In the genomic region with DNA sequence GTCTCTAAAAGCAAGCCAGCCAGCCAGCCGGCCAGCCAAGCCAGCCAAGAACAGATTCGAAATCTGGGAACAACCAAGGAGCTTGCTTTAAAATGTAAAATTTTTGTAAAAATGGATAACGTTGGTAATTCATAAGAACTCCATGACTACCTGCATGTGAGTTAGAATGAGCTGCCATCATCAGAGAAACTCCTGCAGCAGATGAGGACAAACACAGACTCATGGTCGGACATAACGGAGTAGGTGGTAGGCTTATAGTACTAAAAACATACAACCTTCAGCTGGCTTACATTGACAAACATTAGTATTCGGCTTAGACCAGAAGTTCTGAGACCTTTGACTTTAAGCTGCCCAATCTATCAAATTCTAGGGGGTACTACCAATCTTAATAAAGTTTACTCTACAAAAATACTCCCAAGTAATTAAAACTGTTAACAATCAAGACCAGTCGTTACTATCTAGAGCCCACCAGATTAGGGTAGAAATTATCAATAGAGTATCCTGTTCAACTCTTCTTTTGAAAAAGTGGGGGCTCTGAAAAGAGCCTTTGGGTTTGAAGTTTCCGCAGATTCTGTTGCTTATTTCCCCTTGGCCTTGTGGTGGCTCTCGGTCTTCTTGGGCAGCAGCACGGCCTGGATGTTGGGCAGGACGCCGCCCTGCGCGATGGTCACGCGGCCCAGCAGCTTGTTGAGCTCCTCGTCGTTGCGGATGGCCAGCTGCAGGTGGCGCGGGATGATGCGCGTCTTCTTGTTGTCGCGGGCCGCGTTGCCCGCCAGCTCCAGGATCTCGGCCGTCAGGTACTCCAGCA, we compare ENCODE assay signal across 8 mouse cellular contexts. TPM values are rescaled to one million over a fixed set of nuclear protein-coding genes. Genes with fewer than 3 reads are reported as not detected.
DNase-seq lines count a peak whose midpoint lies in the region; ATAC-seq and TF ChIP-seq lines count a peak whose summit lies in the region.
"Not testable (repeated sequence)": the region's sequence is repeated elsewhere in the genome, so short reads cannot be mapped to it uniquely, and the experiment has no call there.

No protein-coding gene starts in this region.

- peaks cover 15% of the 10 kb centered on the region for H3K4me1 ChIP-seq in E14TG2a.4 (replicated peaks; ENCODE audit: low read depth, low read length)
- peaks cover 62% of the 10 kb centered on the region for H3K4me1 ChIP-seq in erythroblast, embryonic 14.5 days (ENCODE audit: control insufficient read depth)
- peaks cover 19% of the 10 kb centered on the region for H3K4me1 ChIP-seq in heart, embryonic 15.5 days (replicated peaks)
- peaks cover 22% of the 10 kb centered on the region for H3K4me1 ChIP-seq in kidney, embryonic 15.5 days
- H3K4me1 ChIP-seq in liver, postnatal 0 days (ENCODE audit: insufficient read depth) = peaks cover 24% of the 10 kb centered on the region
- H3K4me1 ChIP-seq in testis, adult 2 months (ENCODE audit: control insufficient read depth, insufficient read depth, low read length) = not testable (repeated sequence)

- whole genome bisulfite sequencing in heart, embryonic 15.5 days = 15% methylated on average over 12 of the region's 30 CpGs
- WGBS in kidney, embryonic 15.5 days = 9% methylated on average over 14 of the region's 30 CpGs
- 9% methylated on average over 11 of the region's 30 CpGs for WGBS in liver, postnatal 0 days (ENCODE audit: insufficient replicate concordance)

- H3K4me2 ChIP-seq in heart, embryonic 15.5 days = peak overlapping the region; percentile 68
- peak overlapping the region; percentile 60 for H3K4me2 ChIP-seq in kidney, embryonic 15.5 days
- peak overlapping the region; percentile 71 for H3K4me2 ChIP-seq in liver, postnatal 0 days (ENCODE audit: low read depth, low read length)

- not testable (repeated sequence) for H3K9me3 ChIP-seq in E14TG2a.4 (ENCODE audit: low read length); erythroblast, embryonic 14.5 days (ENCODE audit: control insufficient read depth, low read length); heart, embryonic 15.5 days (replicated peaks); kidney, embryonic 15.5 days (replicated peaks); liver, postnatal 0 days (ENCODE audit: low read length)

- not testable (repeated sequence) for H3K36me3 ChIP-seq in E14TG2a.4 (ENCODE audit: insufficient read depth, low read length); erythroblast, embryonic 14.5 days (ENCODE audit: control insufficient read depth); heart, embryonic 15.5 days; kidney, embryonic 15.5 days; liver, postnatal 0 days (replicated peaks; ENCODE audit: insufficient read depth, low read length); testis, adult 2 months (ENCODE audit: control insufficient read depth, insufficient read depth, low read length)

- not testable (repeated sequence) for TF ChIP-seq POLR2A in testis, adult 2 months (IDR thresholded peaks at IDR 0.05; ENCODE audit: control insufficient read depth, low read depth, low read length)

- peak; percentile 27 for ATAC-seq in heart, embryonic 15.5 days (replicated peaks; ENCODE audit: insufficient number of reproducible peaks, insufficient read depth, low FRiP score, low read depth)
- ATAC-seq in kidney, embryonic 15.5 days (replicated peaks; ENCODE audit: low FRiP score) = peak; percentile 49
- ATAC-seq in liver, postnatal 0 days = peak; percentile 45

- DNase-seq in c-Kit-negative CD71-positive TER-119-positive erythroid progenitor cells, embryonic 14.5 days (ENCODE audit: low read depth, low spot score) = peak; percentile 48
- not testable (repeated sequence) for DNase-seq in liver, postnatal 0 days
- peak; percentile 53 for DNase-seq in naive thymus-derived CD4-positive, alpha-beta T cell, adult 2 months (ENCODE audit: low read depth)

- peak overlapping the region; percentile 71 for H3K4me3 ChIP-seq in E14TG2a.4 (replicated peaks; ENCODE audit: low read length)
- peak overlapping the region; percentile 69 for H3K4me3 ChIP-seq in erythroblast, embryonic 14.5 days (replicated peaks)
- peak overlapping the region; percentile 45 for H3K4me3 ChIP-seq in heart, embryonic 15.5 days
- H3K4me3 ChIP-seq in kidney, embryonic 15.5 days (replicated peaks) = peak overlapping the region; percentile 50
- peak overlapping the region; percentile 60 for H3K4me3 ChIP-seq in liver, postnatal 0 days (ENCODE audit: low read depth, low read length)
- H3K4me3 ChIP-seq in testis, adult 2 months (ENCODE audit: control insufficient read depth, low read depth, low read length) = peak overlapping the region; percentile 45

- not testable (repeated sequence) for TF ChIP-seq EP300 in liver, postnatal 0 days (IDR thresholded peaks at IDR 0.05; ENCODE audit: low read depth)

- H3K27ac ChIP-seq in heart, embryonic 15.5 days = peak overlapping the region; percentile 90
- H3K27ac ChIP-seq in kidney, embryonic 15.5 days = peak overlapping the region; percentile 99
- peak overlapping the region; percentile 99 for H3K27ac ChIP-seq in liver, postnatal 0 days (ENCODE audit: low read depth)
- peak overlapping the region; percentile 13; the same call in 1 of the 2 replicates for H3K27ac ChIP-seq in testis, adult 2 months (ENCODE audit: control insufficient read depth, insufficient read depth, low read depth, low read length)

- H3K27me3 ChIP-seq in E14TG2a.4 (ENCODE audit: insufficient read depth, low read length); erythroblast, embryonic 14.5 days (ENCODE audit: control insufficient read depth); heart, embryonic 15.5 days; kidney, embryonic 15.5 days; liver, postnatal 0 days (ENCODE audit: insufficient read depth, low read length); testis, adult 2 months (ENCODE audit: control insufficient read depth, insufficient read depth, low read length): not testable (repeated sequence)

- H3K9ac ChIP-seq in heart, embryonic 15.5 days = peak overlapping the region; percentile 60
- H3K9ac ChIP-seq in kidney, embryonic 15.5 days = peak overlapping the region; percentile 52
- peak overlapping the region; percentile 82 for H3K9ac ChIP-seq in liver, postnatal 0 days (replicated peaks)

- TF ChIP-seq CTCF in E14TG2a.4 (conservative IDR thresholded peaks at IDR 0.05; ENCODE audit: low read length); liver, postnatal 0 days (IDR thresholded peaks at IDR 0.05; ENCODE audit: low read depth); testis, adult 2 months (IDR thresholded peaks at IDR 0.05; ENCODE audit: control insufficient read depth, insufficient read depth, insufficient replicate concordance, low read depth, low read length): not testable (repeated sequence)

RNA-seq across cellular contexts. Expression of a gene that starts 0.6 kb away (rescaled TPM):
- 1.1 and 2.1 TPM in 2 replicates for polyA plus RNA-seq in erythroblast, embryonic 14.5 days (2012)
- 0.50 and 0.74 TPM in 2 replicates for polyA plus RNA-seq in heart, embryonic 15.5 days (2015; fragmentation: Nextera tagmentation; extraction: Ambion mirVana)
- polyA plus RNA-seq in kidney, embryonic 15.5 days (2015; fragmentation: Nextera tagmentation; extraction: Ambion mirVana) = 1.3 and 1.5 TPM in 2 replicates
- polyA plus RNA-seq in liver, postnatal 0 days (2015; fragmentation: Nextera tagmentation; extraction: Ambion mirVana) = 0.86 and 0.88 TPM in 2 replicates
- polyA plus RNA-seq in testis, adult 2 months (2012; rRNA removed) = 0.20 and 0.26 TPM in 2 replicates

RNA-seq across cellular contexts. Expression of a gene that starts 0.8 kb away (rescaled TPM):
- polyA plus RNA-seq in erythroblast, embryonic 14.5 days (2012) = 17.5 and 20.6 TPM in 2 replicates
- 51.8 and 52.1 TPM in 2 replicates for polyA plus RNA-seq in heart, embryonic 15.5 days (2015; fragmentation: Nextera tagmentation; extraction: Ambion mirVana)
- 65.3 and 71.8 TPM in 2 replicates for polyA plus RNA-seq in kidney, embryonic 15.5 days (2015; fragmentation: Nextera tagmentation; extraction: Ambion mirVana)
- polyA plus RNA-seq in liver, postnatal 0 days (2015; fragmentation: Nextera tagmentation; extraction: Ambion mirVana) = 168 and 180 TPM in 2 replicates
- polyA plus RNA-seq in testis, adult 2 months (2012; rRNA removed) = 17.8 and 19.0 TPM in 2 replicates

RNA-seq across cellular contexts. Expression of a gene that starts 12.5 kb away (rescaled TPM):
- 0.10 TPM in 1 of 2 replicates, not detected in the other for polyA plus RNA-seq in erythroblast, embryonic 14.5 days (2012)
- 0.14 TPM in 1 of 2 replicates, not detected in the other for polyA plus RNA-seq in heart, embryonic 15.5 days (2015; fragmentation: Nextera tagmentation; extraction: Ambion mirVana)
- 0.31 TPM in 1 of 2 replicates, not detected in the other for polyA plus RNA-seq in kidney, embryonic 15.5 days (2015; fragmentation: Nextera tagmentation; extraction: Ambion mirVana)
- polyA plus RNA-seq in liver, postnatal 0 days (2015; fragmentation: Nextera tagmentation; extraction: Ambion mirVana) = not detected in 2 replicates
- 22.2 and 24.8 TPM in 2 replicates for polyA plus RNA-seq in testis, adult 2 months (2012; rRNA removed)

RNA-seq across cellular contexts. Expression of a gene that starts 15.1 kb away (rescaled TPM):
- 0.93 and 3.0 TPM in 2 replicates for polyA plus RNA-seq in erythroblast, embryonic 14.5 days (2012)
- polyA plus RNA-seq in heart, embryonic 15.5 days (2015; fragmentation: Nextera tagmentation; extraction: Ambion mirVana) = 2.4 and 2.7 TPM in 2 replicates
- 7.5 and 8.5 TPM in 2 replicates for polyA plus RNA-seq in kidney, embryonic 15.5 days (2015; fragmentation: Nextera tagmentation; extraction: Ambion mirVana)
- polyA plus RNA-seq in liver, postnatal 0 days (2015; fragmentation: Nextera tagmentation; extraction: Ambion mirVana) = 6.2 and 6.5 TPM in 2 replicates
- polyA plus RNA-seq in testis, adult 2 months (2012; rRNA removed) = 20.1 and 20.6 TPM in 2 replicates

RNA-seq across cellular contexts. Expression of a gene that starts 27.5 kb away (rescaled TPM):
- 0.15 and 0.53 TPM in 2 replicates for polyA plus RNA-seq in erythroblast, embryonic 14.5 days (2012)
- 10.3 and 13.6 TPM in 2 replicates for polyA plus RNA-seq in heart, embryonic 15.5 days (2015; fragmentation: Nextera tagmentation; extraction: Ambion mirVana)
- 6.4 and 7.7 TPM in 2 replicates for polyA plus RNA-seq in kidney, embryonic 15.5 days (2015; fragmentation: Nextera tagmentation; extraction: Ambion mirVana)
- 24.0 and 25.1 TPM in 2 replicates for polyA plus RNA-seq in liver, postnatal 0 days (2015; fragmentation: Nextera tagmentation; extraction: Ambion mirVana)
- 5.2 and 6.1 TPM in 2 replicates for polyA plus RNA-seq in testis, adult 2 months (2012; rRNA removed)

Comparison
In these comparisons a context has a peak if more than half of its experiments do, and no peak if none do; other contexts are left out.
1. H3K27ac ChIP-seq: peak in every context shown above with its lines; median percentile 99 in kidney, embryonic 15.5 days; 99 in liver, postnatal 0 days; 90 in heart, embryonic 15.5 days; 13 in testis, adult 2 months.
2. RNA of a gene that starts 12.5 kb away (polyA plus RNA-seq): 22.2 to 24.8 TPM in testis, adult 2 months; 0.14 TPM in heart, embryonic 15.5 days, 0.31 TPM in kidney, embryonic 15.5 days, 0.10 TPM in erythroblast, embryonic 14.5 days and not detected in liver, postnatal 0 days; every median in the first group is over 10 times any median in the second.
3. Peak in every context shown above with its lines, with median percentiles within 50 percentile points of each other: H3K4me3 ChIP-seq, ATAC-seq, H3K4me2 ChIP-seq and H3K9ac ChIP-seq.